10 mouse cellular contexts compared by ENCODE assay signal in genomic region chr14:120762733-120763132, GRCm38 (mm10).
DNase-seq lines count a peak whose midpoint lies in the region; ATAC-seq and TF ChIP-seq lines count a peak whose summit lies in the region.
"Had no signal": no experiment of that assay in that cellular context is flagged by ENCODE, and none has a peak within 500 bp of the region (broad histone marks: within the 10 kb centered on the region; RNA-seq: fewer than 3 reads in every experiment).

No protein-coding gene starts in this region.

- ATAC-seq in megakaryocyte, adult 5-6 weeks (ENCODE audit: poor library complexity, severe bottlenecking) = peak; percentile 90

- peak overlapping the region; percentile 57; the same call in 1 of the 2 replicates for H3K9ac ChIP-seq in CH12.LX (ENCODE audit: insufficient read depth, low read depth)
- H3K9ac ChIP-seq: embryonic facial prominence, embryonic 13.5 days; heart, embryonic 15.5 days had no signal

- peak; percentile 78 for TF ChIP-seq EP300 in CH12.LX (IDR thresholded peaks at IDR 0.05; ENCODE audit: low read length)

- H3K27me3 ChIP-seq in CH12.LX (replicated peaks) = no peaks in the 10 kb centered on the region
- no peaks in the 10 kb centered on the region for H3K27me3 ChIP-seq in thymus, adult 2 months (ENCODE audit: control insufficient read depth, insufficient read depth, low read length)
- H3K27me3 ChIP-seq: embryonic facial prominence, embryonic 13.5 days; heart, embryonic 15.5 days had no signal

- H3K27ac ChIP-seq in CH12.LX (ENCODE audit: insufficient read depth, low read depth) = no peak overlapping the region
- H3K27ac ChIP-seq in brown adipose tissue, adult 24 weeks (replicated peaks; ENCODE audit: low read depth, low read length) = no peak overlapping the region
- no peak overlapping the region for H3K27ac ChIP-seq in thymus, adult 2 months (ENCODE audit: control insufficient read depth, insufficient read depth, low read length)
- H3K27ac ChIP-seq: embryonic facial prominence, embryonic 13.5 days; heart, embryonic 15.5 days had no signal

- peaks cover 6 to 22% of the 10 kb centered on the region in 2 experiments for H3K4me1 ChIP-seq in CH12.LX (ENCODE audit: control insufficient read depth in 1 of 2, insufficient read depth in 2 of 2)
- no peaks in the 10 kb centered on the region for H3K4me1 ChIP-seq in brown adipose tissue, adult 24 weeks (ENCODE audit: control insufficient read depth, insufficient read depth, insufficient read length, low read length)
- no peaks in the 10 kb centered on the region for H3K4me1 ChIP-seq in thymus, adult 2 months (replicated peaks; ENCODE audit: control insufficient read depth, insufficient read depth, low read length)
- H3K4me1 ChIP-seq: heart, embryonic 15.5 days had no signal

- H3K79me2 ChIP-seq in CH12.LX (replicated peaks; ENCODE audit: control insufficient read depth, extremely low read depth, insufficient read depth, poor library complexity, severe bottlenecking) = no peaks in the 10 kb centered on the region

- TF ChIP-seq RAD21 in CH12.LX (IDR thresholded peaks at IDR 0.05; ENCODE audit: low read depth, low read length) = no peak

- in situ Hi-C loops in CH12.LX (cut with MboI; ENCODE audit: low pct_ligation_motif_present, low pct_unique_long_range_greater_than_20kb, low sequenced_read_pairs) = no loop called here

- 78% methylated on average over 11 of the region's 11 CpGs for WGBS in thymus, adult 2 months

- peak overlapping the region; percentile 10 to 48 (median 45) for H3K4me3 ChIP-seq in CH12.LX (replicated peaks in 1 of 3; ENCODE audit: low read depth in 2 of 3, low read length in 2 of 3, poor library complexity in 1 of 3)
- H3K4me3 ChIP-seq in brown adipose tissue, adult 24 weeks (ENCODE audit: insufficient read depth, low read depth, low read length) = peak overlapping the region; percentile 28; the same call in 1 of the 2 replicates
- H3K4me3 ChIP-seq in thymus, adult 2 months (ENCODE audit: control insufficient read depth, insufficient read depth, low read length) = no peak overlapping the region
- H3K4me3 ChIP-seq: embryonic facial prominence, embryonic 13.5 days; heart, embryonic 15.5 days had no signal

- no peak for TF ChIP-seq CTCF in CH12.LX (conservative IDR thresholded peaks at IDR 0.05 in 1 of 2, IDR thresholded peaks at IDR 0.05 in 1 of 2; ENCODE audit: low read depth in 2 of 2, low read length in 2 of 2)
- TF ChIP-seq CTCF in thymus, adult 2 months (IDR thresholded peaks at IDR 0.05; ENCODE audit: borderline replicate concordance, control insufficient read depth, extremely low read depth, insufficient read depth, low read length, poor library complexity) = no peak

- peak; percentile 16 for DNase-seq in kidney, adult 11 months
- no peak for DNase-seq in kidney, adult 8-10 months
- DNase-seq in CH12.LX (ENCODE audit: extremely low read depth) = peak; percentile 92
- no peak for DNase-seq in thymus, adult 2 months
- no peak for DNase-seq in ovary, postnatal 10 days (ENCODE audit: low spot score)
- no peak for DNase-seq in cerebellum, postnatal 25 days

- peak overlapping the region; percentile 81 for H3K4me2 ChIP-seq in CH12.LX (ENCODE audit: insufficient read depth, low read depth, poor library complexity, severe bottlenecking)
- H3K4me2 ChIP-seq: embryonic facial prominence, embryonic 13.5 days; heart, embryonic 15.5 days had no signal

- dilution Hi-C loops in CH12.LX (cut with MboI; ENCODE audit: extremely low pct_ligation_motif_present, extremely low pct_unique_long_range_greater_than_20kb, low sequenced_read_pairs) = no loop called here

- TF ChIP-seq POLR2A in CH12.LX (IDR thresholded peaks at IDR 0.05; ENCODE audit: low read depth, low read length) = peak; percentile 78
- no peak for TF ChIP-seq POLR2A in thymus, adult 2 months (IDR thresholded peaks at IDR 0.05; ENCODE audit: control insufficient read depth, extremely low read depth, insufficient read depth, low read length, poor library complexity)

- H3K36me3 ChIP-seq in CH12.LX (replicated peaks in 1 of 2; ENCODE audit: control insufficient read depth in 1 of 2, insufficient read depth in 1 of 2, low read length in 1 of 2) = no peaks in the 10 kb centered on the region
- no peaks in the 10 kb centered on the region for H3K36me3 ChIP-seq in thymus, adult 2 months (ENCODE audit: control insufficient read depth, insufficient read depth, low read length)
- H3K36me3 ChIP-seq: embryonic facial prominence, embryonic 13.5 days; heart, embryonic 15.5 days had no signal

- H3K9me3 ChIP-seq in CH12.LX (replicated peaks; ENCODE audit: low read length) = peaks cover 4% of the 10 kb centered on the region
- H3K9me3 ChIP-seq: embryonic facial prominence, embryonic 13.5 days; heart, embryonic 15.5 days had no signal

TF ChIP-seq in CH12.LX, 34 proteins besides CTCF, POLR2A, EP300 and RAD21:
- TF ChIP-seq RCOR1 (conservative IDR thresholded peaks at IDR 0.05; ENCODE audit: low read depth, low read length) (0 out of 2 replicates have a peak, but pooled peaks have one; percentile 15), GABPA (IDR thresholded peaks at IDR 0.05; ENCODE audit: insufficient replicate concordance, low read depth, low read length) (no peak), MAFK (IDR thresholded peaks at IDR 0.05; ENCODE audit: insufficient replicate concordance, low read length) (no peak), NELFE (IDR thresholded peaks at IDR 0.05; ENCODE audit: low read depth, low read length) (peak; percentile 76), CHD1 (IDR thresholded peaks at IDR 0.05; ENCODE audit: low read depth, low read length) (no peak), CHD2 (IDR thresholded peaks at IDR 0.05; ENCODE audit: low read length) (no peak), SIN3A (IDR thresholded peaks at IDR 0.05; ENCODE audit: low read length) (peak; percentile 92), IRF4 (IDR thresholded peaks at IDR 0.05; ENCODE audit: low read depth, low read length) (peak; percentile 90), ZMIZ1 (IDR thresholded peaks at IDR 0.05; ENCODE audit: low read depth, low read length) (peak; percentile 58; the same call in 1 of the 2 replicates), ZNF384 (IDR thresholded peaks at IDR 0.05; ENCODE audit: low read depth, low read length) (no peak), HCFC1 (IDR thresholded peaks at IDR 0.05; ENCODE audit: low read depth, low read length) (peak; percentile 67), UBTF (IDR thresholded peaks at IDR 0.05; ENCODE audit: low read depth, low read length) (no peak), USF1 (IDR thresholded peaks at IDR 0.05; ENCODE audit: low read depth, low read length) (peak; percentile 96), MAZ (IDR thresholded peaks at IDR 0.05; ENCODE audit: low read depth, low read length) (no peak), JUND (conservative IDR thresholded peaks at IDR 0.05; ENCODE audit: low read depth, low read length) (no peak), NRF1 (IDR thresholded peaks at IDR 0.05; ENCODE audit: low read depth, low read length) (0 out of 2 replicates have a peak, but pooled peaks have one; percentile 15), MXI1 (IDR thresholded peaks at IDR 0.05; ENCODE audit: low read depth, low read length) (peak; percentile 88), POLR2AphosphoS2 (IDR thresholded peaks at IDR 0.05; ENCODE audit: low read depth, low read length) (0 out of 2 replicates have a peak, but pooled peaks have one; percentile 33), MAX (IDR thresholded peaks at IDR 0.05; ENCODE audit: low read length) (peak; percentile 99), TCF12 (IDR thresholded peaks at IDR 0.05; ENCODE audit: low read depth, low read length) (peak; percentile 67), ZKSCAN1 (IDR thresholded peaks at IDR 0.05; ENCODE audit: borderline replicate concordance, low read depth, low read length) (no peak), ZC3H11A (IDR thresholded peaks at IDR 0.05; ENCODE audit: low read depth, low read length) (no peak), BHLHE40 (IDR thresholded peaks at IDR 0.05; ENCODE audit: low read depth, low read length) (peak; percentile 92), ETS1 (conservative IDR thresholded peaks at IDR 0.05; ENCODE audit: low read depth, low read length) (peak; percentile 33; the same call in 1 of the 2 replicates), SMC3 (IDR thresholded peaks at IDR 0.05; ENCODE audit: low read depth, low read length) (no peak), E2F4 (IDR thresholded peaks at IDR 0.05; ENCODE audit: insufficient replicate concordance, low read depth, low read length) (no peak), USF2 (conservative IDR thresholded peaks at IDR 0.05; ENCODE audit: low read depth, low read length) (peak; percentile 99), JUN (IDR thresholded peaks at IDR 0.05; ENCODE audit: insufficient read depth, low read depth, low read length) (no peak), MYC (IDR thresholded peaks at IDR 0.05; ENCODE audit: low read depth, low read length) (peak; percentile 95), PAX5 (IDR thresholded peaks at IDR 0.05; ENCODE audit: low read length) (no peak), TBP (conservative IDR thresholded peaks at IDR 0.05; ENCODE audit: low read depth, low read length) (peak; percentile 65; the same call in 1 of the 2 replicates), ELF1 (IDR thresholded peaks at IDR 0.05; ENCODE audit: low read depth, low read length) (peak; percentile 89)

Comparison
In these comparisons a context has a peak if more than half of its experiments do, and no peak if none do; other contexts are left out.
1. DNase-seq: peak in kidney, adult 11 months (single experiment) and CH12.LX (single experiment); none in kidney, adult 8-10 months (0 of 2), thymus, adult 2 months (single experiment), ovary, postnatal 10 days (single experiment) and cerebellum, postnatal 25 days (0 of 2).